Mouse (Mus musculus): ENCODE results near the gene 4930519P11Rik. TPM values are rescaled to one million over a fixed set of nuclear protein-coding genes. Genes with fewer than 3 reads are reported as not detected.
A peak's percentile ranks its signal among the peaks of the same experiment; 100 is the strongest.

Gene 4930519P11Rik
- polyA plus RNA-seq (2015; fragmentation: Nextera tagmentation; extraction: Ambion mirVana), result 0.35 and 0.55 TPM in 2 replicates

GRCm38 (mm10) chr2:154613118-154614115 lies at the start of gene 4930519P11Rik, which contains the start of gene Zfp341:
TSS of gene 4930519P11Rik (minus strand) at chr2:154613437.
TSS of gene Zfp341 (plus strand) at chr2:154613297.
- H3K9ac ChIP-seq (replicated peaks), result peak within 1 kb of the TSS; percentile 77
- H3K27ac ChIP-seq (replicated peaks), result peak within 1 kb of the TSS; percentile 98
- peak within 1 kb of the TSS; percentile 62 for H3K4me3 ChIP-seq (replicated peaks)
- H3K4me2 ChIP-seq, result peak within 1 kb of the TSS; percentile 77
- H3K4me1 ChIP-seq, result peaks cover 24% of the 10 kb centered on the region
- no peaks in the 10 kb centered on the region for H3K27me3 ChIP-seq (replicated peaks)
- H3K9me3 ChIP-seq (replicated peaks), result no peaks in the 10 kb centered on the region
- H3K36me3 ChIP-seq, result no peaks in the 10 kb centered on the region
- WGBS, result under 1% methylated on average over 82 of the region's 98 CpGs
- peak; percentile 94 for ATAC-seq (ENCODE audit: low FRiP score)

- 96% methylated on average over 4 of the region's 5 CpGs for WGBS
- peak overlapping the region; percentile 87 for H3K4me2 ChIP-seq
- H3K4me1 ChIP-seq, result peaks cover 32% of the 10 kb centered on the region
- H3K27me3 ChIP-seq (replicated peaks), result no peaks in the 10 kb centered on the region
- ATAC-seq (ENCODE audit: low FRiP score), result no peak
- no peak overlapping the region; the same call in 1 of the 2 replicates for H3K9ac ChIP-seq (replicated peaks)
- H3K27ac ChIP-seq (replicated peaks), result 0 out of 2 replicates have a peak overlapping the region, but pooled peaks have one; percentile 28
- H3K36me3 ChIP-seq, result peaks cover 12% of the 10 kb centered on the region; the same call in 1 of the 2 replicates
- H3K4me3 ChIP-seq (replicated peaks), result 0 out of 2 replicates have a peak overlapping the region, but pooled peaks have one; percentile 86
- H3K9me3 ChIP-seq (replicated peaks), result no peaks in the 10 kb centered on the region
Measured at GRCm38 (mm10) chr2:154659531-154660074, 46.4 kb upstream of the 4930519P11Rik start.

DNA sequence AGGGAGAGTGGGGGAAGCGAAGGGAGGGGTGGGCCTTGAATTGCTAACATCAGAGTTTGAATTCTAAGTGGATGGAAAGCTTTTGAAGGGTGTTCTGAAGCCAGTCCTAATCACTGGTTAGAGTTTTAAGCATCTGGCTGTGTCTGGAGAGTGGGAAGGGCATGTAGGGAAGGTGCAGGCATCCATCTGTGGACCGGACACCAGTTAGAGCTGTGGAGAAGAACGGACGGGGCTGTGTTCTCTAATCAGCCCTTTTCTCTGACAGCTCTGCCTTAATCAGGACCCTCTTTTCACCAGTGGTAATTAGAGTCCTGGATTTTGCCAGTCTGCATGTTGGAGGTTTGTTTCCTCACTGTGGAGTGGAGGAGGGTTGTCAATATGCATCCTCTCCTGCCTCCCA lies 45.8 kb upstream of the 4930519P11Rik start:
- Histone ChIP-seq H3K27ac (replicated peaks) (0 out of 2 replicates have a peak overlapping the region, but pooled peaks have one; percentile 28), H3K36me3 (peaks cover 12% of the 10 kb centered on the region; the same call in 1 of the 2 replicates), H3K4me1 (peaks cover 32% of the 10 kb centered on the region), H3K4me3 (replicated peaks) (peak overlapping the region; percentile 86; the same call in 1 of the 2 replicates), H3K4me2 (peak overlapping the region; percentile 87), H3K9me3 (replicated peaks) (no peaks in the 10 kb centered on the region), H3K27me3 (replicated peaks) (no peaks in the 10 kb centered on the region), H3K9ac (replicated peaks) (no peak overlapping the region; the same call in 1 of the 2 replicates)
- ATAC-seq (ENCODE audit: low FRiP score), result no peak
- 83% methylated on average over 4 of the region's 4 CpGs for WGBS

DNA sequence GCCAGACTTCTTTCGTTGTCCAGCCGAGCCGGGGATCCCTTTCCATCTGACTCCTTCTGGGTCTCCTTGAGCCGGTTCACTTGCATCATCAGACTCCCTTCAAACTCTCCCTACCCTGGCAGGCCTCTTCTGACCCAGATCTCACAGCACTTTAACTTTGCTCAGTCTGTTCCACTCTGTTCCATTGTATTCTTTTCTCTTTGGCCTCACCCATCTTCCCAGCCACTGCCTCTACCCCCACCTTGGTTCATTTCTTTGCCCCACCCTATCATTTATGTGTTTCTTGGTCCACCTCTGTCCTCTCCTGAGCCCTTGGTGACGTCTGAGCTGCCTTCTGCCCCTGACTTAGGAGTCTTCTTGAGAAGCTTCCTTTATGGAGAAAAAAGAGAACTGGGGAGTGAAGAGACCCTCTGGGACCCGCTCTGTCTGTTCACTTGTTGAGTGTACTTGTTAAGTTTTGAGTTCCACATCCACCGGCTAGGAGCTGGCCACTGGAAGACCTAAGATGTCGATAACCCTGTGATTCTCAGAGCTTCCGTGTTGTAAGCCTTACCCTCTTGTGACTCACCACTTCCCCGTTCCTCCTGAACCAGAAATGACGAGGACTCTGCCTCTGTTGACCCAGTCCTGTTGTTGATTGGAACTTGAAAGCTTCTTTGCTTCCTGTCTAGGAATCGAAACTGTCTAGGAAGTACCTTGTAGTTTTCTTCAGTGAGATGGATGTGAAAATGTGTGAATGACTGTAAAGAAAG lies 44.4 kb upstream of the 4930519P11Rik start:
- H3K27ac ChIP-seq (replicated peaks), result peak overlapping the region; percentile 80
- no peaks in the 10 kb centered on the region for H3K27me3 ChIP-seq (replicated peaks)
- H3K4me1 ChIP-seq, result peaks cover 32% of the 10 kb centered on the region
- H3K9me3 ChIP-seq (replicated peaks), result no peaks in the 10 kb centered on the region
- ATAC-seq (ENCODE audit: low FRiP score), result peak; percentile 30; the same call in 1 of the 2 replicates
- H3K9ac ChIP-seq (replicated peaks), result peak overlapping the region; percentile 94
- peaks cover 12% of the 10 kb centered on the region; the same call in 1 of the 2 replicates for H3K36me3 ChIP-seq
- peak overlapping the region; percentile 87 for H3K4me2 ChIP-seq
- WGBS, result 18% methylated on average over 12 of the region's 12 CpGs
- peak overlapping the region; percentile 86 for H3K4me3 ChIP-seq (replicated peaks)

DNA sequence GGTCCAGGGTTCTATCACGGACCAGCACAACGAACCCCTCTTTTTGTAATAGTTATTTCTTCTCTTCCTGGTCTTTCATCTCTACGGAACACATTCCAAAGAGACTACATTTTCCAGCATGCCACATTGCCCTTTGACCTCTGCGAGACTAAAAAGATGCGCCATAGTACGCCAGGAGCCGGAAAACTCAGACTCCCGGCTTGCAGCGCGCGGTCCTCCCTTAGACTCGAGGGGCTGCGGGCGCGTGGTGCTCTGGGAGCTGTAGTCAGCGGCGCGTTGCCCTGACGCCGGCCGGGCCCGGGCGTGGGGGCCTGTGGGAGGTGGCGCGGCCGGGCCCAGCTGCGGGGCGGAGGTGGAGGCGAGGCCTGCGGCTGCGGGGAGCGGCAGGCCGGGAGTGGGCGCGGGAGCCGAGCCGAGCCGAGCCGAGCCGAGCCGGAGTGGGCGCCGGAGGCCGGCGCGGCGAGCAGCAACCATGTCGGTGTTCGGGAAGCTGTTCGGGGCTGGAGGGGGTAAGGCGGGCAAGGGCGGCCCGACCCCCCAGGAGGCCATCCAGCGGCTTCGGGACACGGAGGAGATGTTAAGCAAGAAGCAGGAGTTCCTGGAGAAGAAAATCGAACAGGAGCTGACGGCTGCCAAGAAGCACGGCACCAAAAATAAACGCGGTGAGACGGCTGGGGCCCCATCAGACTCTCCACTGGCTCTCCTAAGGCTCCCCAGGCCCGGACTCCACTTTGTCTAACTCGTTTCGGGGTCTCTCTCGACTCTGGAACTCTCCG lies 43.7 kb upstream of the 4930519P11Rik start:
- H3K4me2 ChIP-seq, result peak overlapping the region; percentile 87
- peaks cover 12% of the 10 kb centered on the region; the same call in 1 of the 2 replicates for H3K36me3 ChIP-seq
- H3K9ac ChIP-seq (replicated peaks), result peak overlapping the region; percentile 94
- no peaks in the 10 kb centered on the region for H3K9me3 ChIP-seq (replicated peaks)
- peak overlapping the region; percentile 86 for H3K4me3 ChIP-seq (replicated peaks)
- peak overlapping the region; percentile 80 for H3K27ac ChIP-seq (replicated peaks)
- H3K4me1 ChIP-seq, result peaks cover 32% of the 10 kb centered on the region
- peak; percentile 99 for ATAC-seq (ENCODE audit: low FRiP score)
- no peaks in the 10 kb centered on the region for H3K27me3 ChIP-seq (replicated peaks)
- WGBS, result under 1% methylated on average over 65 of the region's 67 CpGs

DNA sequence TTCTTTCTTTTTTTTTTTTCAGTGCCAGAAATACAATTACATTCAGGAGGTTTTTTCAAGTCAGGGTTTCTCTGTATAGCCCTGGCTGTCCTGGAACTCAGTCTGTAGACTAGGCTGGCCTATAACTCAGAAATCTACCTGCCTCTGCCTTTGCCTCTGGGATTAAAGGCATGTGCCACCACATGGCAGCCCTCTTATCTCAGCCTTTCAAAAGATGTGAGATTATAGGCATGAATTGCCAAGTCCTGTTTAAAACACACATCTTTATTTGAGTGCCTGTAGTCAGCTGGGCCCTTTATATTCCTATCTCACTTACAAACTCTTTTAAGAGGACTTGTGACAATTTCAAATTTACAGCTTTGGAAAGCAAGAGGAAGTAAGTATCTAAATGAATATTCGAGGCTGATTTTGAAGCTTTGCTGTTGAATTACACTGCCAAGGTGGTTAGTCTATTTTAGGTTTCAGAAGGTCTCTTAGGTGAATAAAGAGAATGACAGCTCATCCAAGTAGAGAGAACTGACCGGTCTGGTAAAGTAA lies 42.7 kb upstream of the 4930519P11Rik start:
- peak overlapping the region; percentile 55 for H3K4me2 ChIP-seq
- no peaks in the 10 kb centered on the region for H3K27me3 ChIP-seq (replicated peaks)
- peaks cover 3% of the 10 kb centered on the region; the same call in 1 of the 2 replicates for H3K36me3 ChIP-seq
- no peaks in the 10 kb centered on the region for H3K9me3 ChIP-seq (replicated peaks)
- peak overlapping the region; percentile 86 for H3K4me3 ChIP-seq (replicated peaks)
- WGBS, result 85% methylated on average over 2 of the region's 2 CpGs
- peaks cover 30% of the 10 kb centered on the region for H3K4me1 ChIP-seq
- ATAC-seq (ENCODE audit: low FRiP score), result no peak
- H3K9ac ChIP-seq (replicated peaks), result 0 out of 2 replicates have a peak overlapping the region, but pooled peaks have one; percentile 20
- no peak overlapping the region; the same call in 1 of the 2 replicates for H3K27ac ChIP-seq (replicated peaks)

- Histone ChIP-seq H3K9ac (replicated peaks) (no peak overlapping the region), H3K36me3 (no peaks in the 10 kb centered on the region), H3K27me3 (replicated peaks) (no peaks in the 10 kb centered on the region), H3K27ac (replicated peaks) (no peak overlapping the region), H3K4me2 (no peak overlapping the region), H3K9me3 (replicated peaks) (no peaks in the 10 kb centered on the region), H3K4me3 (replicated peaks) (no peak overlapping the region), H3K4me1 (peaks cover 25% of the 10 kb centered on the region)
- 95% methylated on average over 12 of the region's 12 CpGs for WGBS
- ATAC-seq (ENCODE audit: low FRiP score), result no peak
Measured at GRCm38 (mm10) chr2:154654976-154655375, 41.7 kb upstream of the 4930519P11Rik start.

DNA sequence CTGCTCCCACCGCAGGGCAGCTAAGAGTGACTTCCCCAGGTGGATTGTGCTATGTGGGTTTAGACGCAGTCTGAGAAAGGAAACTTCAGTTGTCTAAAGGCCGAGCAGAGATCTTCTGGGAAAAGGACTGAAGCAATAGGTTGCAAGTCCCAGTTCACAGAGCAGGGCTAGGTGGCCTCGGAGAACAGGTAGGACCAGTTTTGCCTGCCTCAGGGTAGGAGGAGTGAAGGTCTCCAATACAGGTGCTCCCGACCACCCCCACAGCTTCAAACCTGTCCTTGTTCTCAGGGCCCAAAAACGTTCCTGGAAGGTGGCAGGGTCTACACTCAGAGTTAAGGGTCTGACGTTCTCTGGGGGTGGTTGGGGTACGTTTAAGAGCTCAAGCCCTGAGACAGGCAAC lies 38.1 kb upstream of the 4930519P11Rik start, which contains the start of gene Chmp4b:
TSS of gene Chmp4b (plus strand) at position 343 of the 400 bp plus-strand sequence.
- Histone ChIP-seq H3K4me2 (no peak within 1 kb of the TSS), H3K27ac (replicated peaks) (no peak within 1 kb of the TSS), H3K9ac (replicated peaks) (no peak within 1 kb of the TSS), H3K9me3 (replicated peaks) (no peaks in the 10 kb centered on the region), H3K4me1 (peaks cover 3% of the 10 kb centered on the region; the same call in 1 of the 2 replicates), H3K36me3 (no peaks in the 10 kb centered on the region), H3K27me3 (replicated peaks) (no peaks in the 10 kb centered on the region), H3K4me3 (replicated peaks) (no peak within 1 kb of the TSS)
- ATAC-seq (ENCODE audit: low FRiP score), result no peak
- 58% methylated on average over 8 of the region's 8 CpGs for WGBS

DNA sequence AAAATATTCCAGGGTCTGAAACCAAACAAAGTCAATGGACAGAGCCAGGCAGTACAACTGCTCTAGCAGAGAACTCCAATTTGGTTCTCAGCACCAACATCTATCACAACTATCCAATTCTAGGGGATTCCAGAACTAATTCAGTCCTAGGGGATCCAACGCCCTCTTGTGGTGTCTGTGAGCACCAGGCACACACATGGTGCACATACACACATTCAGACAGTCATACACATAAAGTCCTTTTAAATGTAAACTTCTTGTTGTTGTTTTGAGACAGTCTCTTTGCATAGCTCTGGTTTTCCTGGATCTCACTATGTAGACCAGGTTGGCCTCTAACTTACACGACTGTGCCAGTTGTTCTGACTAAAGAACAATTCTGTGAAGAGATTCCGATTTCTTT lies 37.2 kb upstream of the 4930519P11Rik start:
- Histone ChIP-seq H3K36me3 (peaks cover 6% of the 10 kb centered on the region), H3K4me3 (replicated peaks) (no peak overlapping the region), H3K9me3 (replicated peaks) (no peaks in the 10 kb centered on the region), H3K27ac (replicated peaks) (no peak overlapping the region), H3K4me1 (no peaks in the 10 kb centered on the region), H3K9ac (replicated peaks) (no peak overlapping the region), H3K27me3 (replicated peaks) (no peaks in the 10 kb centered on the region), H3K4me2 (no peak overlapping the region)
- WGBS, result 83% methylated on average over 3 of the region's 3 CpGs
- ATAC-seq (ENCODE audit: low FRiP score), result no peak

GRCm38 (mm10) chr2:154648086-154648485 lies 34.8 kb upstream of the 4930519P11Rik start:
- no peak overlapping the region for H3K9ac ChIP-seq (replicated peaks)
- H3K36me3 ChIP-seq, result peaks cover 23% of the 10 kb centered on the region
- no peaks in the 10 kb centered on the region for H3K4me1 ChIP-seq
- no peak overlapping the region for H3K27ac ChIP-seq (replicated peaks)
- no peak overlapping the region for H3K4me3 ChIP-seq (replicated peaks)
- 26% methylated on average over 3 of the region's 3 CpGs for WGBS
- no peaks in the 10 kb centered on the region for H3K9me3 ChIP-seq (replicated peaks)
- no peak overlapping the region for H3K4me2 ChIP-seq
- no peak for ATAC-seq (ENCODE audit: low FRiP score)
- H3K27me3 ChIP-seq (replicated peaks), result no peaks in the 10 kb centered on the region

Data from neural tube, embryonic 15.5 days (tissue).